9 mouse cellular contexts compared by ENCODE assay signal in the genomic region with DNA sequence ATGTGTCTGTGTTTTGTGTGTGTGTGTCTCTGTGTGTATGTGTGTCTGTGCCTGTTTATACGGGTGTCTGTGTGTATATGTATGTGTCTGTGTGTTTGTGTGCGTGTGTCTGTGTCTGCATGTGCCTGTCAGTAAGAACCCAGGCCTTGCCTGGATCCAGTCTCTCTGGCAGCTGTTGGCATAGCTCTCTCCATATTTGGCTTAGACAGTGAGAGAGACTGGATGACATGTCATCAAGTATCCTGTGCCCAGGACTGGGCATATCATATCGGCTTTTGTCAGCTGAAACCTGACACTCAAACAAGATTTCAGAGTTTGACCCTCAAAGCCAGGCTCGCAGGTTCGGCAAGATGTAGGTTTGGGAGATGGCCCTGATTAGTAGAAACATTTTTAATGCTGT. TPM values are rescaled to one million over a fixed set of nuclear protein-coding genes. Genes with fewer than 3 reads are reported as not detected.
A peak's percentile ranks its signal among the peaks of the same experiment; 100 is the strongest.
DNase-seq lines count a peak whose midpoint lies in the region; ATAC-seq and TF ChIP-seq lines count a peak whose summit lies in the region.
"Had no signal": no experiment of that assay in that cellular context is flagged by ENCODE, and none has a peak within 500 bp of the region (broad histone marks: within the 10 kb centered on the region; RNA-seq: fewer than 3 reads in every experiment).

No protein-coding gene starts in this region.

- no peak for TF ChIP-seq CTCF in liver, adult 2 months (IDR thresholded peaks at IDR 0.05; ENCODE audit: low read depth, low read length)

- H3K27ac ChIP-seq in liver, adult 2 months (replicated peaks; ENCODE audit: insufficient read depth, low read depth, low read length), result no peak overlapping the region
- no peak overlapping the region for H3K27ac ChIP-seq in forebrain, embryonic 11.5 days (ENCODE audit: low read depth, low read length)

- H3K4me2 ChIP-seq in forebrain, embryonic 11.5 days (ENCODE audit: low read depth, low read length, severe bottlenecking), result no peak overlapping the region

- peaks cover 6% of the 10 kb centered on the region; the same call in 1 of the 2 replicates for H3K79me2 ChIP-seq in liver, adult 2 months (ENCODE audit: control insufficient read depth, insufficient read depth, low read length)

- H3K4me3 ChIP-seq in liver, adult 2 months (ENCODE audit: insufficient read depth, low read depth, low read length), result no peak overlapping the region
- H3K4me3 ChIP-seq in forebrain, embryonic 11.5 days (ENCODE audit: low read depth, low read length), result no peak overlapping the region
- H3K4me3 ChIP-seq: stomach, embryonic 15.5 days had no signal

- intact Hi-C loops in heart, postnatal 14 days (cut with DNase I), result no loop called here

- no peaks in the 10 kb centered on the region for H3K9me3 ChIP-seq in forebrain, embryonic 11.5 days (ENCODE audit: control insufficient read depth, low read length)
- H3K9me3 ChIP-seq: stomach, embryonic 15.5 days had no signal

- H3K4me1 ChIP-seq in liver, adult 2 months (ENCODE audit: control insufficient read depth, insufficient read depth, low read length), result peaks cover 7% of the 10 kb centered on the region; the same call in 1 of the 2 replicates
- no peaks in the 10 kb centered on the region for H3K4me1 ChIP-seq in forebrain, embryonic 11.5 days (replicated peaks; ENCODE audit: control insufficient read depth, insufficient read depth, low read length)

- no peak for TF ChIP-seq POLR2A in liver, adult 2 months (IDR thresholded peaks at IDR 0.05; ENCODE audit: extremely low read depth, insufficient read depth, low read length)

- DNase-seq in liver, adult 2 months (ENCODE audit: extremely low read depth, low read depth, low spot score), result peak; percentile 26
- DNase-seq in liver, result no peak
- DNase-seq in heart, adult 11 months, result peak; percentile 96
- peak; percentile 12 to 49 for DNase-seq in heart, postnatal 14 days
- DNase-seq in forebrain, embryonic 11.5 days (ENCODE audit: low spot score), result no peak
- DNase-seq in thymus, postnatal 10 days (ENCODE audit: low spot score in 2 of 2), result no peak

- no peaks in the 10 kb centered on the region for H3K36me3 ChIP-seq in liver, adult 2 months (ENCODE audit: control insufficient read depth, insufficient read depth, low read length)
- no peaks in the 10 kb centered on the region; the same call in 1 of the 2 replicates for H3K36me3 ChIP-seq in forebrain, embryonic 11.5 days (ENCODE audit: control insufficient read depth, insufficient read depth, low read length)
- H3K36me3 ChIP-seq: stomach, embryonic 15.5 days had no signal

- H3K9ac ChIP-seq in liver, adult 2 months (ENCODE audit: low read depth, low read length), result no peak overlapping the region
- no peak overlapping the region for H3K9ac ChIP-seq in forebrain, embryonic 11.5 days (ENCODE audit: low read length)
- H3K9ac ChIP-seq: stomach, embryonic 15.5 days had no signal

- no peaks in the 10 kb centered on the region for H3K27me3 ChIP-seq in liver, adult 2 months (ENCODE audit: control insufficient read depth, insufficient read depth, low read length)
- H3K27me3 ChIP-seq in forebrain, embryonic 11.5 days (ENCODE audit: control insufficient read depth, insufficient read depth, low read length), result no peaks in the 10 kb centered on the region
- H3K27me3 ChIP-seq: stomach, embryonic 15.5 days had no signal

- no peak for ATAC-seq in forebrain, embryonic 11.5 days (replicated peaks; ENCODE audit: low FRiP score)
- no peak for ATAC-seq in CD4-positive, CD25-positive, alpha-beta regulatory T cell, adult 4 months
- ATAC-seq: inflammation-experienced regulatory T-cells, adult 6 months had no signal

- 42% methylated on average over 5 of the region's 5 CpGs for WGBS in liver, adult 2 months
- 82% methylated on average over 5 of the region's 5 CpGs for WGBS in forebrain, embryonic 11.5 days

RNA-seq across cellular contexts. Expression of gene Nipsnap2, which starts 6.2 kb away (rescaled TPM):
- 15.0 and 15.2 TPM in 2 replicates for total RNA-seq in liver, adult 2 months (2014; rRNA removed)
- 10.8 and 15.0 TPM in 2 replicates for polyA plus RNA-seq in liver, adult 2 months (2012; rRNA removed)
- total RNA-seq in heart, postnatal 14 days (2021), result 100 to 1,000 TPM; 688 to 716 TPM
- 75.0 and 77.3 TPM in 2 replicates for polyA plus RNA-seq in forebrain, embryonic 11.5 days (2014; fragmentation: Nextera tagmentation; extraction: Ambion mirVana)
- polyA plus RNA-seq in CD4-positive, CD25-positive, alpha-beta regulatory T cell, adult 4 months (2017; shearing (Covaris generic)), result 10 to 100 TPM; 64.4 to 83.3 TPM

RNA-seq across cellular contexts. Expression of gene Mrps17, which starts 15.7 kb away (rescaled TPM):
- total RNA-seq in liver, adult 2 months (2014; rRNA removed), result 55.5 and 60.8 TPM in 2 replicates
- polyA plus RNA-seq in liver, adult 2 months (2012; rRNA removed), result 78.0 and 94.6 TPM in 2 replicates
- 10 to 100 TPM; 85.3 to 93.6 TPM for total RNA-seq in heart, postnatal 14 days (2021)
- 164 and 185 TPM in 2 replicates for polyA plus RNA-seq in forebrain, embryonic 11.5 days (2014; fragmentation: Nextera tagmentation; extraction: Ambion mirVana)
- polyA plus RNA-seq in CD4-positive, CD25-positive, alpha-beta regulatory T cell, adult 4 months (2017; shearing (Covaris generic)), result 100 to 1,000 TPM; 104 to 138 TPM

RNA-seq across cellular contexts. Expression of gene Sept14, which starts 22.7 kb away (rescaled TPM):
- total RNA-seq in liver, adult 2 months (2014; rRNA removed), result not detected in 2 replicates
- not detected in 2 replicates for polyA plus RNA-seq in liver, adult 2 months (2012; rRNA removed)
- not detected for total RNA-seq in heart, postnatal 14 days (2021)
- polyA plus RNA-seq in forebrain, embryonic 11.5 days (2014; fragmentation: Nextera tagmentation; extraction: Ambion mirVana), result not detected in 2 replicates
- polyA plus RNA-seq in CD4-positive, CD25-positive, alpha-beta regulatory T cell, adult 4 months (2017; shearing (Covaris generic)), result not detected
- polyA plus RNA-seq: inflammation-experienced regulatory T-cells, adult 6 months; stomach, embryonic 15.5 days had no signal

RNA-seq across cellular contexts. Expression of gene Psph, which starts 56.2 kb away (rescaled TPM):
- 4.1 and 9.8 TPM in 2 replicates for total RNA-seq in liver, adult 2 months (2014; rRNA removed)
- 8.3 and 11.0 TPM in 2 replicates for polyA plus RNA-seq in liver, adult 2 months (2012; rRNA removed)
- total RNA-seq in heart, postnatal 14 days (2021), result 10 to 100 TPM; 10.5 TPM
- 45.2 and 46.4 TPM in 2 replicates for polyA plus RNA-seq in forebrain, embryonic 11.5 days (2014; fragmentation: Nextera tagmentation; extraction: Ambion mirVana)
- 10 to 100 TPM; 46.4 to 64.2 TPM for polyA plus RNA-seq in CD4-positive, CD25-positive, alpha-beta regulatory T cell, adult 4 months (2017; shearing (Covaris generic))

Comparison
In these comparisons a context has a peak if more than half of its experiments do, and no peak if none do; other contexts are left out.
1. DNase-seq: peak in liver, adult 2 months (single experiment), heart, adult 11 months (single experiment) and heart, postnatal 14 days (2 of 2); none in liver (single experiment), forebrain, embryonic 11.5 days (single experiment) and thymus, postnatal 10 days (0 of 2).